Mouse (Mus musculus) midbrain, embryonic 11.5 days (tissue): ENCODE measurements around the gene Clec16a. TPM values are rescaled to one million over a fixed set of nuclear protein-coding genes. Genes with fewer than 3 reads are reported as not detected.

Experiments
- ATAC-seq: fragments of 200-750 bp; cut with Nextera tagmentation; 2 replicates; pipeline ENCODE4 v1.8.0; 2017; ENCODE audit warnings: moderate TSS enrichment, moderate library complexity; ENCODE audit not compliant: low FRiP score
- DNase-seq: peaks from one replicate; pipeline ENCODE4 v3.0.0; 2015; ENCODE audit warnings: low spot score; ENCODE audit errors: missing footprints
- H3K27ac ChIP-seq: fragments of 300-500 bp; sonication (generic); 2 replicates; pipeline ENCODE4 v1.5.1; 2014; ENCODE audit warnings: low read depth, low read length
- H3K27me3 ChIP-seq: fragments of 300-500 bp; sonication (generic); 2 replicates; pipeline ENCODE4 v1.6.1; 2014; ENCODE audit warnings: mild to moderate bottlenecking, low read length, moderate library complexity, mixed read lengths; ENCODE audit not compliant: control insufficient read depth, insufficient read depth
- H3K36me3 ChIP-seq: fragments of 300-500 bp; sonication (generic); 2 replicates; pipeline ENCODE4 v1.6.1; 2014; ENCODE audit warnings: mild to moderate bottlenecking, low read length, moderate library complexity, mixed read lengths; ENCODE audit not compliant: control insufficient read depth, insufficient read depth
- H3K4me1 ChIP-seq: fragments of 300-500 bp; sonication (generic); 2 replicates; pipeline ENCODE4 v1.6.1; 2014; ENCODE audit warnings: low read length; ENCODE audit not compliant: control insufficient read depth, insufficient read depth
- H3K4me2 ChIP-seq: fragments of 300-500 bp; sonication (generic); 2 replicates; pipeline ENCODE4 v1.6.1; 2014; ENCODE audit warnings: mild to moderate bottlenecking, moderate library complexity
- H3K4me3 ChIP-seq: fragments of 300-500 bp; sonication (generic); 2 replicates; pipeline ENCODE4 v1.5.1; 2014; ENCODE audit warnings: low read depth, low read length
- H3K9ac ChIP-seq: fragments of 300-500 bp; sonication (generic); 2 replicates; pipeline ENCODE4 v1.6.1; 2014; ENCODE audit warnings: low read length
- H3K9me3 ChIP-seq: fragments of 300-500 bp; sonication (generic); 2 replicates; pipeline ENCODE4 v1.6.1; 2016; ENCODE audit warnings: low read length; ENCODE audit not compliant: control insufficient read depth
- WGBS: fragments of 180-500 bp; shearing (Covaris S2); extraction: QIAGEN DNeasy Blood & Tissue Kit; methylation state at CpG from one replicate; pipeline ENCODE4 v1.1.7; 2014; 5-methylcytosine and 5-hydroxymethylcytosine counted together
- polyA plus RNA-seq: library from polyadenylated mRNA; unstranded; fragments of >200 nt; fragmentation: Nextera tagmentation; extraction: Ambion mirVana; gene quantifications from 2 replicates; pipeline ENCODE4 v1.2.1, GENCODE M21; 2014

The Clec16a gene
- polyA plus RNA-seq, 1 experiment from 2014 or later = 41.2 TPM

DNA sequence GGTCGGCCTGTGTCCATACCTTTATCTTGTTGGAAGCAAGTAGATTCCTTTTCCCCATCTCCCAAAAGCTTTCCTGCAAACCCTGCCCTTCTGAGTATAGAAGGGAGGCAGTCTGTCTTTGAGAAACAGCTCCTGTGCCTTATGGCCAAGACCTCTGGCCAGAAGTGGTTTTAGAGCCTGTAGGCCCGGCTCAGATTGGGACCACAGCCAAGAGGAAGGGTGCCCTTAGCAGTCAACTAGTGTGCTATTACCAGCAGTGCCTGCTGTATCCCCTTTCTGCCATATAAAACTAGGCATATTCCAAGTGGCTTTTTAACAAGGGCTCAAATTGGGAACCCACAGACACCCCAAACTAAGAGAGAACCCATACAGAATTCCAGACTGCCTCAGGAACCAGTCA is 190.6 kb downstream of the Clec16a start:
- Histone ChIP-seq H3K27me3 (no peaks in the 10 kb centered on the region), H3K4me2 (no peak overlapping the region), H3K9me3 (no peaks in the 10 kb centered on the region), H3K9ac (no peak overlapping the region), H3K4me3 (no peak overlapping the region), H3K36me3 (no peaks in the 10 kb centered on the region), H3K27ac (no peak overlapping the region), H3K4me1 (no peaks in the 10 kb centered on the region)
- WGBS = 98% methylated on average over 2 of the region's 2 CpGs
- no peak for ATAC-seq
- DNase-seq = peak; percentile 67

DNA sequence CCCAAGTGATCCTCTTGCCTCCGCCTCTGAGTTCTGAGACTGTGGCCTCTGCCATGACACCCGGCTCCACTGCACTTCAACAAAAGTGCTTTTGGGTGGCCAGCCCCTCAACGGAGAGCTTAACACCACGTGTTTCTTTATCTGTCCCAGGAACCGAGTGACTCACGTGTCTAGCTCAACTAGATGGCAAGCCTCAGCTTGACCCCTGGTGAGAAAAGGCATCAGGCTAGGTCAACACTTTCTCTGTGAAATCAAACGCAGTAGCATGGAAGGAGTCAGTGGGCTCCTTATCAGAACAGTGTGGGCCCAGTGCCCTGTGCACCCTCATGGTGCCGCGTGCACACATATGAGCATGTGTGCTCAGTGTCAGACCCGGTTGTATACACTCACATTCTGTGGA is 191.2 kb downstream of the Clec16a start:
- Histone ChIP-seq H3K9ac (no peak overlapping the region), H3K9me3 (no peaks in the 10 kb centered on the region), H3K27ac (no peak overlapping the region), H3K4me1 (no peaks in the 10 kb centered on the region), H3K36me3 (no peaks in the 10 kb centered on the region), H3K4me3 (no peak overlapping the region), H3K27me3 (no peaks in the 10 kb centered on the region), H3K4me2 (no peak overlapping the region)
- 61% methylated on average over 10 of the region's 10 CpGs for WGBS
- ATAC-seq (no peak), DNase-seq (peak; percentile 51)

DNA sequence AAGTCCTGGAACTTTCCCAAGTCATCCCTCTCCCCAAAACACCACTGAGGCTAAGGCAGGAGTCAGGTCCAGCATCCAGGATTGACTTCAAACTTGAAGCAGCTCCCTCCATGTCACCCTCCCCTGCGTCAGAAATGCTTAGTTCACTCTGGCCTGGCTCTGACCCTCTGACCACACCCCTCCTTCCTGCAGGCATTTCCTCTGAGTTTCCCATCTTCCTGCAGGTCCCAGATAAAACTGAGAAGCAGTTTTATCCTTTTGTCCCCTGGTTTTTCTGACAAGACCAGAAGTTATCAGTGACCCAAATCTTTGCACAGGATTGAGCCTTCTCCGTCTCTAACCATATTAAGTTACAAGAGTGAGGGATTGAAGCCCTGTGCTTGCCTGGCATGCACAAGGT is 192.4 kb downstream of the Clec16a start:
- Histone ChIP-seq H3K27ac (no peak overlapping the region), H3K9ac (no peak overlapping the region), H3K36me3 (no peaks in the 10 kb centered on the region), H3K4me2 (no peak overlapping the region), H3K4me1 (no peaks in the 10 kb centered on the region), H3K27me3 (no peaks in the 10 kb centered on the region), H3K9me3 (no peaks in the 10 kb centered on the region), H3K4me3 (no peak overlapping the region)
- no peak for DNase-seq
- ATAC-seq = no peak
- 60% methylated on average over 2 of the region's 2 CpGs for WGBS

DNA sequence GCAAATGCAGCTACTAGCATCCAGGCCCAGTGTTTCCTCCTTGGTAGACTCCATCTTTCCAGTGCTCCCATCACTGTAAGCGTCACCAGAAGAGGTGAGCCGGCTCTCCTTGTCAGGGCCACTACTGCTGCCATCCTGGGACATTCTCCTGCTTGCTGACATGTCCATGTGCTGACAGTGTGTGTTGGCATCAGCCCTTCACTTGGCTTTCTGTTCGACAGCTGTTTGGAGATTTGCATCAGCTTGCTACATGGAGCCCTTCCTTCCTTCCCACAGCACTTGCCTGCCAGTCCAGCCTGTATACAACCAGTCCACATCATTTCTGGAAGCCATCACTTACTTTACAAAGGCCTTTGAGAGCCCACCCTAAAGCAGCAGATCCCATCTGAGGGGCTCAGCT is 193.7 kb downstream of the Clec16a start:
- Histone ChIP-seq H3K9me3 (no peaks in the 10 kb centered on the region), H3K36me3 (no peaks in the 10 kb centered on the region), H3K4me2 (no peak overlapping the region), H3K27ac (no peak overlapping the region), H3K4me3 (no peak overlapping the region), H3K27me3 (no peaks in the 10 kb centered on the region), H3K9ac (no peak overlapping the region), H3K4me1 (no peaks in the 10 kb centered on the region)
- 89% methylated on average over 3 of the region's 3 CpGs for WGBS
- DNase-seq = no peak
- ATAC-seq = no peak

DNA sequence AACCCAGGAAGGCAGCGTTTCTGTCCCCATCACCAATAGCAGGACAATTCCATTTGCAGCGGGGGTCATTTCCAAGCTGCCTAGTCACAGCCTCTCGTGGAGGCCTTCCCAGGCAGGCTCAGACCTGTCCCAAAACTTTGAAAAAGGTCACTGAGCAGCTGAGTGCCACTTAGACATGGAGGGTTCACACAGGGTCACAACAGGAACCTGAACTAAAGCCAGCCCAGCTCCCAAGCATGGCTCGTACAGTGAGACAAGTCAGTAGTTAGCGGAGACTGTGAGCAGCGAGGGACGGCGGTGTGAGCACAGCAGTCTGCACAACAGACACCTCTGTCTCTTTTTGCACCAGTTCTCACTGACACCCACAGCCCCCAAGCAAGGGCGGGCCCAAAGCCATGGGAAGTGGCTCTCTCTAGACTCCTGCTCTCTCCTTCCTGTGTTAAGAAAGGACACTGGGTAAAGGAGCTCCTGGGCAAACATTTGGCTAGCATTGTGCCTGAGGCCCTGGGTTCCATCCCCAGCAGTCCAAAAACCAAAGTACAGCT is 194.8 kb downstream of the Clec16a start:
- DNase-seq (no peak), ATAC-seq (no peak)
- no peaks in the 10 kb centered on the region for H3K4me1 ChIP-seq
- H3K4me2 ChIP-seq = no peak overlapping the region
- H3K27me3 ChIP-seq = no peaks in the 10 kb centered on the region
- H3K36me3 ChIP-seq = no peaks in the 10 kb centered on the region
- WGBS = 78% methylated on average over 9 of the region's 9 CpGs
- no peak overlapping the region for H3K4me3 ChIP-seq
- H3K27ac ChIP-seq = no peak overlapping the region
- no peaks in the 10 kb centered on the region for H3K9me3 ChIP-seq
- H3K9ac ChIP-seq = no peak overlapping the region

DNA sequence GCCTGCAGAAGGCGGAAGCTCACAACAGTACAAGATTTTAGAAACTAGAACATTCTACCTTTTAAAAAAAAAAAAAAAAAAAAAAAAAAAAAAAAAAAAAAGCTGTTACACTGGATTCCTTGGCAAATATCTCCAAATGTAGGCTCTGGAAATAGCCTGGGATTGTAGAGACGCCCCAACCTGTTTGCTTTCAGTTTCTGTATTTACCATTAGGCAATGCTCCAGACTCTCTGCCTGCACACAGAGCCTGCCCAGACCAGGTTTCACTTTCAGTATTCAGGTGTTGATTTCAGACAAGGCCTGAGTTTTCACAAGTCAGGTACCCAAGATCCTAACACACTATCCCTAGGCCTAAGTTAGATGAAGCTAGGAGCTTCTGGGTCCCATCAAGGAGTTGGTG is 195.9 kb downstream of the Clec16a start:
- Histone ChIP-seq H3K9ac (no peak overlapping the region), H3K27me3 (no peaks in the 10 kb centered on the region), H3K36me3 (no peaks in the 10 kb centered on the region), H3K4me2 (no peak overlapping the region), H3K4me3 (no peak overlapping the region), H3K4me1 (no peaks in the 10 kb centered on the region), H3K9me3 (no peaks in the 10 kb centered on the region), H3K27ac (no peak overlapping the region)
- WGBS = 84% methylated on average over 2 of the region's 2 CpGs
- DNase-seq (no peak), ATAC-seq (no peak)

DNA sequence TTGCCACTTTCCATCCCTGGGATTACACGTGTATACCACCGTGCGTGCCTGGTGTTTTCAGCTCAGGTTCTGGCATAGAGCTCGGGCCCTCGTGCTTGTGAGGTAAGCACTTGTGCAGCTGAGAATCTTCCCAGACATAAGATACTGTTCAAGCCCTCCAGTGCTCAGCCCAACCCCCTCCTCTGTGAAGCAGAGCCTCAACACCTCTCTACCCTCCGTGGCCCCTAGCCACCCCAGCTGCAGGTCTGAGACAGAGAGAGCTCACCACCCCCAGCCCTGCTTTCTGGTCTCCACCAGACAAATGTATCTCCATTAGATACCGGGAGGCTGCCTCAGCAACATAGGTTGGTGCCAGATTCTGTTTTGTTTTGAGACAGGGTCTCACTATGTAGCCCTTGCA is 204.1 kb downstream of the Clec16a start:
- Histone ChIP-seq H3K4me2 (no peak overlapping the region), H3K27ac (no peak overlapping the region), H3K27me3 (no peaks in the 10 kb centered on the region), H3K4me1 (no peaks in the 10 kb centered on the region), H3K9me3 (no peaks in the 10 kb centered on the region), H3K36me3 (no peaks in the 10 kb centered on the region), H3K9ac (no peak overlapping the region), H3K4me3 (no peak overlapping the region)
- ATAC-seq (no peak), DNase-seq (no peak)
- WGBS = 86% methylated on average over 7 of the region's 7 CpGs

DNA sequence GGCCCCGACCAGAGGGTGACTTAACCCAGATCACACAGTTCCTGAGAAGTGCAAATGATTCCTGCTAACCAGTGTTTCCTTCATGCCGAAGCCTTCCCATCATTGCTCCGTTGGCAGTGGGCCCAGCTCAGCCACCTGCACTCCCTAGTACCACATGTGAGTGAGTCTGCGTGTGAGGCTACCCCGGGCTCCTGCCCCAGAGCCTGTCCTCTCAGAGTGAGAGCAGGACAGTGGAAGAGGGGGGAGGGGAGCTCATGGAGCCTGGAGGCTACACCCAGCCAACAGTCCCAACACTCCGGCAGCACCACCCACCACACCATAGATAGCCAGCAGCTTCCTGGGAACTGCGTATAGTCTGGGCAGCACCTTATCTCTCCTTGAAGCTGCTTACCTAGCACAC is 204.7 kb downstream of the Clec16a start:
- no peaks in the 10 kb centered on the region for H3K36me3 ChIP-seq
- H3K9me3 ChIP-seq = no peaks in the 10 kb centered on the region
- no peak overlapping the region for H3K27ac ChIP-seq
- no peak overlapping the region for H3K4me2 ChIP-seq
- H3K27me3 ChIP-seq = no peaks in the 10 kb centered on the region
- ATAC-seq (no peak), DNase-seq (no peak)
- no peak overlapping the region for H3K4me3 ChIP-seq
- 82% methylated on average over 7 of the region's 7 CpGs for WGBS
- no peak overlapping the region for H3K9ac ChIP-seq
- H3K4me1 ChIP-seq = no peaks in the 10 kb centered on the region

DNA sequence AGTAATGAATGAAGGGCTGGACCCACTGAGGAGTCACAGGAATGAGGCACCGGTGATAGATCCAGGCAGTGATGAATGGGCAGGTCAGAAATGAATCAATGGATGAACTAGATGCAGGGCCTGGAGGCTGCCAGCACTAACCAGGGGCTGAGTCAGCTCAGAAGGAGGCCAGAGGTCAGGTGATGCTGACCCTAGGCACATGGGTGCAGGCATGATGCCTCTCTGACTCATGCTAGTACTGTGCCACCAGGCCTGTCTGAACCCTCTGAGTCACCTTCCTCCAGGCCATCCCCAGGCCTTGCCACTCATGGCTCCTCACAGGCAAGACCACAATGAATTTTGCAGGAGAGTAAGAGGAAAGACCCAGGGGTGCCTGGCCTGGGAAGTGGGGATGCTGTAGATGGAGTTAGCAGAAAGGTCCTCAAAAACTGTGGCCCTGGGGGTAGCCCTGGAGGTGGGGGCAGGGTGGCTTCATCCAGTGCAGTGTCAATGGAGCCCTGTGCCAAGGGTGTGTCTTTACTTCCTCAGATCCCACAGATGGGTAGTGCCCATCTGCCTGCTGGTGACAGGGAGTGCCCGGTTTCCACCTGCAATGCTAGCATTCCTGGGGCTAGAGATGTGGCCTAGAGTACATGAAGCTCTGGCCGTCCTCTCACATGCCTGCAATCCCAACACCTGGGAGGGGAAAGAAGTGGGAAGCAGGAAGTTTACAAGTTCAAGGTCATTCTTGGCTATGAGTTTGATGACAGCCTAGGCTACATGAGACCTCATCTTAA is 209.6 kb downstream of the Clec16a start:
- no peaks in the 10 kb centered on the region for H3K36me3 ChIP-seq
- H3K27me3 ChIP-seq = no peaks in the 10 kb centered on the region
- ATAC-seq = no peak
- H3K9ac ChIP-seq = no peak overlapping the region
- H3K27ac ChIP-seq = no peak overlapping the region
- H3K4me3 ChIP-seq = no peak overlapping the region
- H3K4me1 ChIP-seq = no peaks in the 10 kb centered on the region
- WGBS = 93% methylated on average over 3 of the region's 3 CpGs
- H3K9me3 ChIP-seq = no peaks in the 10 kb centered on the region
- no peak overlapping the region for H3K4me2 ChIP-seq
- DNase-seq = no peak
